Mouse (Mus musculus) layer of hippocampus, postnatal 14 days (tissue): ENCODE measurements around the gene Sgtb. TPM values are rescaled to one million over a fixed set of nuclear protein-coding genes. Genes with fewer than 3 reads are reported as not detected.

ENCODE experiments used
- DNase-seq, 2 experiments: peaks; one replicate each; pipeline ENCODE4 v3.0.0; 2021 to 2022; ENCODE audit warnings: low spot score in 2 of 2, mixed read lengths in 1 of 2
- long read RNA-seq, 2 experiments: library from polyadenylated mRNA; stranded (forward); transcript quantifications; one replicate each; pipeline ENCODE4 v2.0.0; 2021
- total RNA-seq, 2 experiments: library from RNA; stranded (reverse); gene quantifications; 2 replicates each; pipeline ENCODE4 v1.2.3; 2021

Sgtb gene
- 10 to 100 TPM; 68.5 to 69.4 TPM for total RNA-seq
- long read RNA-seq, experiment 1, transcript Sgtb-201 (11 exons, 3,048 nt), result major isoform, 33 of 43 reads
- long read RNA-seq, experiment 1, partial matches to known transcripts, result 7 of 43 reads
- long read RNA-seq, experiment 1, other reads (novel, unspliced or antisense), result 2 of 43 reads
- long read RNA-seq, experiment 2, transcript Sgtb-201 (11 exons, 3,048 nt), result major isoform, 48 of 67 reads
- long read RNA-seq, experiment 2, partial matches to known transcripts, result 7 of 67 reads
- long read RNA-seq, experiment 2, other reads (novel, unspliced or antisense), result 11 of 67 reads

- peak; percentile 80 to 81 for DNase-seq
These were observed at the start of gene Sgtb, which contains the start of gene Nln for GRCm38 (mm10) chr13:104109288-104109815. Sgtb (plus strand) TSS chr13:104109741. Nln (minus strand) TSS chr13:104109614.

GRCm38 (mm10) chr13:104060231-104060630 is 49.3 kb upstream of the Sgtb start:
- DNase-seq, result no peak

- DNase-seq, result peak in 1 of 2 experiments; percentile 39
These were observed 47.4 kb upstream of the Sgtb start for GRCm38 (mm10) chr13:104061975-104062750.

- DNase-seq, result no peak
These were observed 46.5 kb upstream of the Sgtb start for GRCm38 (mm10) chr13:104063061-104063460.

- no peak for DNase-seq
These were observed 43.7 kb upstream of the Sgtb start for GRCm38 (mm10) chr13:104065649-104066347.

- no peak for DNase-seq
These were observed 40.3 kb upstream of the Sgtb start for GRCm38 (mm10) chr13:104069216-104069615.

- no peak for DNase-seq
These were observed 38.8 kb upstream of the Sgtb start for GRCm38 (mm10) chr13:104070703-104071102.

GRCm38 (mm10) chr13:104072351-104072750 is 37.2 kb upstream of the Sgtb start:
- no peak for DNase-seq

- DNase-seq, result no peak
These were observed 35.3 kb upstream of the Sgtb start for GRCm38 (mm10) chr13:104074230-104074629.

- no peak for DNase-seq
These were observed 34.8 kb upstream of the Sgtb start for GRCm38 (mm10) chr13:104074731-104075130.

GRCm38 (mm10) chr13:104076993-104077392 is 32.5 kb upstream of the Sgtb start:
- DNase-seq, result no peak

GRCm38 (mm10) chr13:104082504-104082903 is 27.0 kb upstream of the Sgtb start:
- no peak for DNase-seq

GRCm38 (mm10) chr13:104084600-104084999 is 24.9 kb upstream of the Sgtb start:
- no peak for DNase-seq

GRCm38 (mm10) chr13:104089387-104089786 is 20.2 kb upstream of the Sgtb start:
- peak; percentile 21 to 48 for DNase-seq

- DNase-seq, result no peak
These were observed 17.8 kb upstream of the Sgtb start for GRCm38 (mm10) chr13:104091734-104092133.

- no peak for DNase-seq
These were observed 14.8 kb upstream of the Sgtb start for GRCm38 (mm10) chr13:104094531-104095385.

- no peak for DNase-seq
These were observed 13.6 kb upstream of the Sgtb start for GRCm38 (mm10) chr13:104095955-104096354.

- no peak for DNase-seq
These were observed 12.4 kb upstream of the Sgtb start for GRCm38 (mm10) chr13:104097190-104097589.

GRCm38 (mm10) chr13:104100416-104100815 is 9.1 kb upstream of the Sgtb start:
- no peak for DNase-seq

- no peak for DNase-seq
These were observed 7.8 kb upstream of the Sgtb start for GRCm38 (mm10) chr13:104101606-104102235.
